Mouse (Mus musculus): ENCODE measurements around the gene Fundc1. TPM values are rescaled to one million over a fixed set of nuclear protein-coding genes. Genes with fewer than 3 reads are reported as not detected.
"Not testable (repeated sequence)": the region's sequence is repeated elsewhere in the genome, so short reads cannot be mapped to it uniquely, and the experiment has no call there.

Gene Fundc1
- 42.6 and 42.7 TPM in 2 replicates for polyA plus RNA-seq (2012; rRNA removed)

DNA sequence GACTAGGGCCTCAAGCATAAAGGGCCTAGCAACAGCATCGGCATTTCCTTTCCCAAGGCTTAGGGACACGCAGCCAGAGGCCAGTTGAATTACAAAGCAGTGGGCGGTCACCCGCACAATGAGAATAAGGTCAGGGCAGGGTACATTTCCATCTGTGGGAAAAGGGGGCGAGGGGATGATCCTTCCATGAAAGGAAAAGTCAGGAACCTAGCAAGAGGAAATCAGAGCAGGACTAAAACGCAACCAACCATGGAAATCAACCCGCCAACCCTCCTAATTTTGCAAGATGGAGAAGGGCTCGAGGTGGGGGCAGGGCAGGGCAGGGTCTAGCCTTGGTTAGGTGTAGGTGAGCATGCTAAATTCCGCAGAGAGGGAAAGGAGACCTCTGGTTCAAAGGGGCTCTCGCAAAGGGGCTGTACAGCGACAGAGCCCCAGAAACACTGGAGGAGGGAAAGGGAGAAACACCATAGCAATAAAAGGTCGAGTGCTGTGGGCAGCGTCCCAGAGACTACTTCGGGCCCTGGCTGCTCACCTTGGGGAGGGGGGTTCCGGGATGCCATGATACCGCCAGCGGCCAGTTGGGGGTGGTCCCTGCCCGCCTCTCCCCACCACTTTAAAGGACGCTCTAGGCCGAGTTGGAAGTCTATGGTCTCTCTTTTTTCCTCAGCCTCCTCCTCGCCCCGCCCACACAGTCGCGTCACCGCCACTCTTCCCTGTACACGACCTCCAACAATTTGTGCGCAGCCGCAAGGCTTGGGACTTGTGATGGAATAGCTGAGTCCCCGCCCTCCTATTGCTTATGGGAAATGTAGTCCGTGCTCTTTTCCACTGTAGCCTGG is at the start of gene Fundc1:
Fundc1 (minus strand) TSS at position 705 of the 839 bp plus-strand sequence.
- DNase-seq (ENCODE audit: extremely low spot score in 1 of 2, low spot score in 1 of 2): peak; percentile 94 to 95

- no peak for DNase-seq (ENCODE audit: extremely low spot score in 1 of 2, low spot score in 1 of 2)
Observed at GRCm38 (mm10) chrX:17611253-17611652, 39.1 kb upstream of the Fundc1 start.

GRCm38 (mm10) chrX:17608763-17609162 is 36.6 kb upstream of the Fundc1 start:
- DNase-seq (ENCODE audit: extremely low spot score in 1 of 2, low spot score in 1 of 2): no peak

DNA sequence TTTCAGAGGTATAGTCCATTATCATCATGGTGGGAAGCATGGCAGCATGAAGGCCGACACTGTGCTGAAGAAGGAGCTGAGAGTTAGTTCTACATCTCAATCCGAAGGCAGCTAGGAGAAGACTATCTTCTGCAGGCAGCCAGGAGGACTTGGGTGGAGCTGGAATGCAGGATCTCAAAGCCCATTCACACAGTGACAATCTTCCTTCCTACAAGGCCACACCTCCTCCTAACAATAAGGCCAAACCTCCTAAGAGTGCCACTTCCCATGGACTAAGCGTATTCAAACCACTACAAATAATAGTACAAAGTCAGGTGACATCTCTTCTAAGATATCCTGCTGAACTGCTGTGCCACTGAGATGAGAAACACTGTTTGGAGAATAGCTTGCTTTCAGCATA is 35.5 kb upstream of the Fundc1 start:
- no peak for DNase-seq (ENCODE audit: extremely low spot score in 1 of 2, low spot score in 1 of 2)

DNA sequence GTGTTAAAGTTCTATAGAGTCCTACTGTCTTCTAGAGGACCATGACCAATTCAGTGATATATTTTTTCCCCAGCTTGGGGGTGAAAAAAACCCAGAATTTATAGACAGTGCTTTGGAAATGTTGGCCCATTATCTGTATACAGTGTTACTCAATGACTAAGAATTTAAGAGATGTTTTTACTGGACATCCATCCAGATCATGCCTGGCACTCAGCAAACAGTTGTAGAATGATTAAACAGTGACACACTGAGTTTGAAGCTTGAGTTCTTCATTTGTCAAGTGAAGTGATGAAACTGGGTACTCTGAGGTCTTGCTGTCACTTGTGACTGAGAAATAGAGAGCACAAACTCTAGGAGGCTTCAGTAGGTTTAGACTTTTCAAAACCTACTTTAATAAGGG is 21.2 kb upstream of the Fundc1 start:
- no peak for DNase-seq (ENCODE audit: extremely low spot score in 1 of 2, low spot score in 1 of 2)

DNA sequence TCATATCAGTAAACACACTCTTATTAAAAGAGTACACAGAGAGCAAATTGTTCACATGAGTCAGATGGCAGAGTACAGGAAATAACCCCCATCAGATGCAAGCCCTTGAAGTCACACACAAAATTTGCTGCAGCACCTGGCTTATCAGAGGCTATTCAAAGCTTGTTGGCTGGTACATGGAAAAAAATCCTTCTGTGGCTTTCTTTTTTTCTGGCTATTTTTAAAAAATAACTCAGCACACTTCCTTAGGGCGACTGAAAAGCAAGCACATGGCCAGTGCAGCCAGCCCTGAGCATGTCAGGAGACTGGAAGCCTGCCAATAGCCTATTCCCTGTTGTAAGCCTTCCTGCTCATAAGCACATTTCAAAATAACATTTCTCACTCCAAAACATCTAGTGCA is 18.6 kb upstream of the Fundc1 start:
- peak in 1 of 2 experiments; percentile 53 for DNase-seq (ENCODE audit: extremely low spot score in 1 of 2, low spot score in 1 of 2)

- DNase-seq (ENCODE audit: extremely low spot score in 1 of 2, low spot score in 1 of 2): peak in 1 of 2 experiments; percentile 19
Observed at GRCm38 (mm10) chrX:17571271-17571620, 879 bp downstream of the Fundc1 start.

- no peak for DNase-seq (ENCODE audit: extremely low spot score in 1 of 2, low spot score in 1 of 2)
Observed at GRCm38 (mm10) chrX:17568670-17569069, 3.5 kb downstream of the Fundc1 start.

- DNase-seq (ENCODE audit: extremely low spot score in 1 of 2, low spot score in 1 of 2): no peak
Observed at GRCm38 (mm10) chrX:17565743-17566142, 6.4 kb downstream of the Fundc1 start.

DNA sequence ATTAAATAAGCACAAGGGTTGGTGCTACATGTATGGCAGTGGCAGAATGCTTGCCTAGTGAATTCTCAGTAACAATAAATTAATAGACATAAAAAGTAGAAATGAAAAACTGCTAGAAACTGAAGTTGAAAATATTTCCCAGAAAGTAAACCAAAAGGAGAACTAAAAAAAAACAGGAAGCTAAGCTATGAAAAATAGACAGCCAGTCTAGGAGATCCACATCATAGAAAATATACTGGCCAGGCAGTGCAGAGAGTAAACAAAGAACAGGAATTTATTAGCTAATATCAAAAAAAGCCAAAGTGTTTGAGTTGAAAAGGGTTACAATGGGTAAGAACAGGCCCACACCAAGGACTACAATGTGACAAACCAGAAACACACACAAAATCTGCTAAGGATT is 7.4 kb downstream of the Fundc1 start:
- no peak for DNase-seq (ENCODE audit: extremely low spot score in 1 of 2, low spot score in 1 of 2)

- no peak for DNase-seq (ENCODE audit: extremely low spot score in 1 of 2, low spot score in 1 of 2)
Observed at GRCm38 (mm10) chrX:17558746-17559145, 13.4 kb downstream of the Fundc1 start.

GRCm38 (mm10) chrX:17554488-17554887 is 17.6 kb downstream of the Fundc1 start:
- DNase-seq (ENCODE audit: extremely low spot score in 1 of 2, low spot score in 1 of 2): no peak

DNA sequence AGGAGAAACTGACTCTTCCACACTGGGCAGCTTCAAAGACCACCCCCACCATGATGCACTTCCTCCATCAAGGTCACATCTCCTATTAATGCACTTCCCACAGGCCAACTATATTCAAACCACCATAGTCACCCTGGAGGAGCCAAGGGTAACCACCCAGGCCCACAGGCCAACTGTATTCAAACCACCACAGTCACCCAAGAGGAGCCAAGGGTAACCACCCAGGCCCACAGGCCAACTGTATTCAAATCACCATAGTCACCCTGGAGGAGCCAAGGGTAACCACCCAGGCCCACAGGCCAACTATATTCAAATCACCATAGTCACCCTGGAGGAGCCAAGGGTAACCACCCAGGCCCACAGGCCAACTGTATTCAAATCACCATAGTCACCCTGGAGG is 20.5 kb downstream of the Fundc1 start:
- not testable (repeated sequence) for DNase-seq (ENCODE audit: extremely low spot score in 1 of 2, low spot score in 1 of 2)

GRCm38 (mm10) chrX:17547143-17547806 is 24.9 kb downstream of the Fundc1 start:
- DNase-seq (ENCODE audit: extremely low spot score in 1 of 2, low spot score in 1 of 2): no peak

DNA sequence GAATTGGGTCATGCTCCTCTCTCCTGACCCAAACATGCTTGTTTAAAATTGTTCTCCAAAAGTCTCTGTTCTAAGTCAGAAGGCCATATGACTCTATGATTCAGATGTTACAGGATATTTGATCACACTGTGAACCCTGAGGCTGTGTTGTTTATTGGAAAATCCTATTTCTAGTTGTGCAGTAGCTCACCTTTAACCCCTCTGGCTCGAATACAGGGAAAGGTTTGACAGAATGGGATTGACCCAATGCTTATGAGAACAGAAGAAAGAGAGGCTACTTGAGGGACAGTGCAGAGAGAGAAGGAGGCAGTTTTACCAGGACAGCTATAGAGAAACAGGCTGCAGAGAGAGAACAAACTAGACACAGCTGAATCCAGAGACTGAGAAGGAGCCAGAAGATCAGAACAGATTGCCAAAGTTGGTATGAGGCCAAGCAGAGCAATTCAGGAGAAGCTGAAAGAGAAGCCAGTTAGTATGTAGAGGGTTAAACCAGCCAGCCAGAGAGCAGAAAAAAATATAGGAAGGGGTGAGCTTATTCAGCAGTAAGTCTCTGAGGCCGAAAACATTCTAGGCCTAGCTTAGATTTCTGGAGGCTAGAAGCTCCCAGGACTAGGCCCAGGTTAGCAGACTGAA is 27.1 kb downstream of the Fundc1 start:
- no peak for DNase-seq (ENCODE audit: extremely low spot score in 1 of 2, low spot score in 1 of 2)

DNA sequence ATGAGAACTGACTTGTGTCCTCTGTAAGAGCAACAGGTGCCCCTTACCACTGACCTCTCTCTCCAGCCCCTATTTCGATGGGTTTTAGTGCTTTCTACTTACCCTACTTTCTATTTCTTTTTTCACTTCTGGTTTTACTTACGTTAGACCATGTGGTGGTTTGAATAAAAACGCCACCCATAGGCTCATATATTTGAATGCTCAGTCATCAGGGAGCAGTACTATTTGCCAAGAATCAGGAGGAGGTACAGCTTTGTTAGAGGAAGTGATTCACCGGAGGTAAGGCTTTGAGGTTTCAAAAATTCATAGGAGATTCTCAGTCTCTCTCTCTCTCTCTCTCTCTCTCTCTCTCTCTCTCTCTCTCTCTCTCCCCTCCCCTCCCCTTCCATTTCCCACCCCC is 34.4 kb downstream of the Fundc1 start:
- DNase-seq (ENCODE audit: extremely low spot score in 1 of 2, low spot score in 1 of 2): no peak

DNA sequence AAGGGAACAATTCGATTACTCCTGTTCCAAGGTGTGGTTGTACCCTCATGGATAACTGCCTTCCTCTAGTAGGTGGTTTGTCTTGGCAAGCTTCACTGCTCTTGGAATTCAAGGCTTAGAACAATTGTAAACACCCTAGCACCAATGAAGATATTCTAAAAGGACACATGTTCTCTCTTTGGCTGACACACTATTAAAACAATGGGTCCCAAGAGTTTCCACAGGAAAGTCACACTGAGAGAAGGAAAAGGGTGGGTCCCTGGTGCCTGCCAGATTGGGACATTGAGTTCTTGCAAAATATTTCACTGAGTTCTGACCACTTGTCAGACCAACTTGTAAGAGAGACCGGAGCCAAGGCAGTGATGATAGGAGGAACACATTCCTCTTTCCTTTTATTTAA is 45.1 kb downstream of the Fundc1 start:
- DNase-seq (ENCODE audit: extremely low spot score in 1 of 2, low spot score in 1 of 2): no peak

DNA sequence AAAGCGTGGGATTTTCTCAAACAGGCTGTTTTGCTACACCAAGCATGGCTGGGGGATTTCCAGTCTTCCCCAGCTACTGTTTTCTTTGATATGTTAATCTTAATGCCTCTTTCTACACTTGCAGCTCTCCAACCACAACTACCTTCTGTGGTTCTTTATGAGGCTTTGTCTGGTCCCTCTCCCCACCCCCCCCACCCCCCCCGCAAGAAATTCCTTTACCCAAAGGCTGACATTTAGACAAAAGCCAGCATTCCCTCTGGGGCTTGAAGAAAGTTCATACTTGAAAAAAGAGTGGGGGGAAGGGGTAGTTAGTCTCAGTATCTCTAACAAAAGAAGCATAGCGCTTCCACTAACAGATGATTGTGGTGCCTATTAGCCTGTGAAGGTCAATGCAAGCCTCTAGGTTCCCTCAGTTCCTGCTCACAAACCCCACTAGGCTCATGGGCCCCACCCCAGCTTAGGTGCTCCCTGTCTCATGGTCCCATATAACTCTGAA is 50.9 kb downstream of the Fundc1 start:
- no peak for DNase-seq (ENCODE audit: extremely low spot score in 1 of 2, low spot score in 1 of 2)

- no peak for DNase-seq (ENCODE audit: extremely low spot score in 1 of 2, low spot score in 1 of 2)
Observed at GRCm38 (mm10) chrX:17520086-17520485, 52.0 kb downstream of the Fundc1 start.

DNA sequence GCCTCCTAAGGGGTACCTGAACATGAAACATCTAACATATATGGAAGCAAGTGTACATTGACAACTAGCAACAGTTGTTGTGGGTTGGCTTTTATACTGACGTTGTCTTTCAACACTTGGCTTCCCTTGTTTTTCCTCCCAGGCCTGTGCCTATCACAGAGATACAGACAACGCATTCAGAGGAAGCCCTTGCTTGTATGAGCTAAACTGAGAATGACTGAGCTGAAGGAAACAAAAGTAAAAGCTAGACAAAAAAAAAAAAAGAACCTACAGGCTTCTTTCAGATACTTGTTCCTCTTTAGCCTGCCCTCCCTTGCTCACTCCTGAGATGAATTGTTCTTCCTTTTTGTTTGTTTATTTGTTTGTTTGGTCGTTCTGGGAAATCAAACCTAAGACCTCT is 58.1 kb downstream of the Fundc1 start:
- DNase-seq (ENCODE audit: extremely low spot score in 1 of 2, low spot score in 1 of 2): no peak

- no peak for DNase-seq (ENCODE audit: extremely low spot score in 1 of 2, low spot score in 1 of 2)
Observed at GRCm38 (mm10) chrX:17512021-17512602, 60.0 kb downstream of the Fundc1 start.

Measured in frontal cortex, adult 2 months (tissue).